Mouse (Mus musculus) forebrain, embryonic 11.5 days (tissue): ENCODE measurements around the gene Wnt8b. TPM values are rescaled to one million over a fixed set of nuclear protein-coding genes. Genes with fewer than 3 reads are reported as not detected.
"Not testable (repeated sequence)": the region's sequence is repeated elsewhere in the genome, so short reads cannot be mapped to it uniquely, and the experiment has no call there.

Source experiments
- ATAC-seq: fragments of 200-750 bp; cut with Nextera tagmentation; replicated peaks from 2 replicates; pipeline ENCODE4 v1.8.0; 2017; ENCODE audit warnings: moderate TSS enrichment; ENCODE audit not compliant: low FRiP score
- DNase-seq: peaks from one replicate; pipeline ENCODE4 v3.0.0-alpha.2; 2017; ENCODE audit warnings: low spot score
- H3K27ac ChIP-seq: fragments of 300-500 bp; sonication (generic); 2 replicates; pipeline ENCODE4 v1.5.1; 2014; ENCODE audit warnings: low read depth, low read length
- H3K27me3 ChIP-seq: fragments of 300-500 bp; sonication (generic); 2 replicates; pipeline ENCODE4 v1.6.1; 2014; ENCODE audit warnings: mild to moderate bottlenecking, low read length, mixed read lengths; ENCODE audit not compliant: control insufficient read depth, insufficient read depth
- H3K36me3 ChIP-seq: fragments of 300-500 bp; sonication (generic); 2 replicates; pipeline ENCODE4 v1.6.1; 2014; ENCODE audit warnings: mild to moderate bottlenecking, low read length, moderate library complexity, mixed read lengths; ENCODE audit not compliant: control insufficient read depth, insufficient read depth
- H3K4me1 ChIP-seq: fragments of 300-500 bp; sonication (generic); replicated peaks from 2 replicates; pipeline ENCODE4 v1.6.1; 2014; ENCODE audit warnings: low read length, mixed read lengths; ENCODE audit not compliant: control insufficient read depth, insufficient read depth
- H3K4me2 ChIP-seq: fragments of 300-500 bp; sonication (generic); 2 replicates; pipeline ENCODE4 v1.6.1; 2014; ENCODE audit warnings: low read depth, mild to moderate bottlenecking, low read length, moderate library complexity, mixed read lengths; ENCODE audit not compliant: severe bottlenecking
- H3K4me3 ChIP-seq: fragments of 300-500 bp; sonication (generic); 2 replicates; pipeline ENCODE4 v1.5.1; 2014; ENCODE audit warnings: low read depth, low read length
- H3K9ac ChIP-seq: fragments of 300-500 bp; sonication (generic); 2 replicates; pipeline ENCODE4 v1.6.1; 2014; ENCODE audit warnings: low read length
- H3K9me3 ChIP-seq: fragments of 300-500 bp; sonication (generic); 2 replicates; pipeline ENCODE4 v1.6.1; 2016; ENCODE audit warnings: low read length, mixed read lengths; ENCODE audit not compliant: control insufficient read depth
- WGBS: fragments of 180-500 bp; shearing (Covaris S2); extraction: QIAGEN DNeasy Blood & Tissue Kit; methylation state at CpG from one replicate; pipeline ENCODE4 v1.1.7; 2014; 5-methylcytosine and 5-hydroxymethylcytosine counted together
- polyA plus RNA-seq: library from polyadenylated mRNA; unstranded; fragments of >200 nt; fragmentation: Nextera tagmentation; extraction: Ambion mirVana; gene quantifications from 2 replicates; pipeline ENCODE4 v1.2.1, GENCODE M21; 2014

Gene Wnt8b
- polyA plus RNA-seq, 1 experiment from 2014 or later = 60.2 TPM

DNA sequence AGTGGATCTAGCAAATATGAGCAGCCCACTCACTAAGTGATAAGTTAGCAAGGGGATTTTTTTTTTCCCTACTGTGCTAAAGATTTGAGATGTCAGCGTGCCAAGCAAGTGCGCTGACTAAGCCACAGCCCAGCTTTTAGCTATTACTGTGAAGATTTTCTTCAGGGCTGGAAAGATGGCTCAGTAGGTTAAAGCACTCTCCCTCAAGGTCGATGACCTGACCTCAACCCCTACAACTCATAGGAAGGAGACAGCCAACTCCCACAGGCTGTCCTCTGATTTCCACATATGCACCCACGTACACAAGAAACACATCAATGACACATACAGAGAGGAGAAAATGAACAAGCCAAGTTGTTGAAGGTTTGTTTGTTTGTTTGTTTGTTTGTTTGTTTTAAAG, 31.1 kb upstream of the Wnt8b start:
- no peaks in the 10 kb centered on the region for H3K4me1 ChIP-seq
- H3K9ac ChIP-seq = no peak overlapping the region
- H3K36me3 ChIP-seq = no peaks in the 10 kb centered on the region
- no peak overlapping the region for H3K4me2 ChIP-seq
- no peaks in the 10 kb centered on the region for H3K27me3 ChIP-seq
- H3K27ac ChIP-seq = no peak overlapping the region
- no peaks in the 10 kb centered on the region for H3K9me3 ChIP-seq
- H3K4me3 ChIP-seq = no peak overlapping the region
- no peak for ATAC-seq
- DNase-seq = peak; percentile 3
- WGBS = 92% methylated on average over 4 of the region's 4 CpGs

DNA sequence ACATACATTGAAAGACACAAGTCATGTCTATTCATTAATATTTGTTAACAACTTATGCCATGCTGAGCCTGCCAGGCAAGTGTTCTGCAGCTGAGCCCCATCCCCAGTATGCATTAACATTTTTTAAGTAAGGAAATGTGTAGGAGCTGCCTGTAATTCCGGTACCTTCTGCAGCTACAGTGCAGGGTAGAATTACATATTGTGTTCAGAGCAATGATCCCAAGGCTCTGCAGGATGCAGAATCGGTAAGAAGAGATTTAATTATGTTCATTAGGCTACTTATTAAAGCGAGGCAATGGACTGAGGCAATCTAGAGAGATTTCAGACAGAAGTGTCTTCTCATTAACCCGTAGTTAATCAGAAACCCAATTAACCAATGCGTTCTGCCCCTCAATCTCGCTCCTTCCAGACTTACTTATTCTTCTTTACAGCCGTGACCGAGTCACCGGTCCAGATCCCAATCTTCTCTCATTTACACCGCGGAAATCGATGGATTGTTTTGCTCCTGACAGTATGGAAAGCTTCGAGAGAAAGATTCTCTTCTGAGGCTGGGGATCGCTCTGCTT, 27.2 kb upstream of the Wnt8b start:
- H3K4me1 ChIP-seq, H3K4me3 ChIP-seq, H3K27me3 ChIP-seq, H3K36me3 ChIP-seq, DNase-seq, H3K9ac ChIP-seq, H3K9me3 ChIP-seq, ATAC-seq, H3K27ac ChIP-seq: not testable (repeated sequence)
- peak overlapping the region; percentile 26; the same call in 1 of the 2 replicates for H3K4me2 ChIP-seq
- WGBS = 47% methylated on average over 14 of the region's 14 CpGs

DNA sequence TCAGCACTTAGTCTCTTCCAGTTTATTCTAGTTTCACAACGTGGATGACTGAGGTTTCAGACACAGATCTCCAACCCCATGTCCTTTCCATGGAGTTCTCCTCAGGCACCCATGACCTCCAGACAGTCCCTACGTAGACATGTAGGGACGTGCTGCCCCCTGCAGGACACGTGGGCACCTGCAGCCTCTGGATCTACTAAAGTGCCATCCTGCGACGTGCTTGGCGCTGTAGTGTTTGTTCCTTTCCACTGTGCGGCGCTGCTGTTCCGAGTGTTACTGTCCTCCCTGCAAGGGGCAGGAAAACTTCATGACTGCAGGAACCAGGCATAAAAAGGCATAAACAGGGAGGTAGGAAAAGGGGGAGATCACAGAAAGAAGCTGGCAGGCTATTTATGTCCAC, 19.1 kb upstream of the Wnt8b start:
- Histone ChIP-seq H3K9me3 (no peaks in the 10 kb centered on the region), H3K27ac (no peak overlapping the region), H3K36me3 (no peaks in the 10 kb centered on the region), H3K27me3 (0 out of 2 replicates have a peak, but pooled peaks cover 2% of the 10 kb centered on the region), H3K9ac (no peak overlapping the region), H3K4me1 (no peaks in the 10 kb centered on the region), H3K4me2 (no peak overlapping the region), H3K4me3 (no peak overlapping the region)
- peak; percentile 92 for DNase-seq
- no peak for ATAC-seq
- WGBS = 3% methylated on average over 10 of the region's 10 CpGs

DNA sequence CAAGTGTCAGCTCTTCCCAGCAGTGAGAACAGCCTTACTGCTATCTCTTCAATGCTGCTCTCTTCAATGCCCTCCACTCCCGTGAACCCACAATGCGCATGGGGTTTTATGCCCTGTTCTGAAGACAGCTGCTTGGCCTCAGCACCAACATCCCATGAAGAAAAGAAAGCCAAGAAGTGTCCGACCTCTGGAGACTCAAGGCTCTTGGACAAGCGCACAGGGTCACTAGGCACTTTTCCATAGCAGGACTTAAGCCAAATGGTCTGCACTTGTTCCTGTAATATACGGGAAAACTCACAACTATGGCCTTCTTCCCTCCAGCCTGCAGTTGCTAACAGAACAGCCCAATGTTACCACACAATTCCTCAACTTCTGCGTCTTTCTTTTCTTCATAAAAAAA, 18.0 kb upstream of the Wnt8b start:
- Histone ChIP-seq H3K9ac (no peak overlapping the region; the same call in 1 of the 2 replicates), H3K9me3 (no peaks in the 10 kb centered on the region), H3K27me3 (0 out of 2 replicates have a peak, but pooled peaks cover 2% of the 10 kb centered on the region), H3K27ac (no peak overlapping the region), H3K4me3 (no peak overlapping the region), H3K36me3 (no peaks in the 10 kb centered on the region), H3K4me1 (no peaks in the 10 kb centered on the region), H3K4me2 (no peak overlapping the region)
- WGBS = 84% methylated on average over 6 of the region's 6 CpGs
- no peak for DNase-seq
- ATAC-seq = no peak

GRCm38 (mm10) chr19:44476541-44476940, 16.7 kb upstream of the Wnt8b start:
- WGBS = 56% methylated on average over 3 of the region's 3 CpGs
- no peak overlapping the region for H3K4me3 ChIP-seq
- H3K36me3 ChIP-seq = no peaks in the 10 kb centered on the region
- ATAC-seq (no peak), DNase-seq (peak; percentile 34)
- H3K4me2 ChIP-seq = no peak overlapping the region
- H3K27me3 ChIP-seq = 0 out of 2 replicates have a peak, but pooled peaks cover 2% of the 10 kb centered on the region
- H3K9me3 ChIP-seq = no peaks in the 10 kb centered on the region
- no peak overlapping the region for H3K27ac ChIP-seq
- H3K4me1 ChIP-seq = no peaks in the 10 kb centered on the region
- H3K9ac ChIP-seq = no peak overlapping the region

GRCm38 (mm10) chr19:44487266-44487665, 6.0 kb upstream of the Wnt8b start:
- Histone ChIP-seq H3K4me2 (no peak overlapping the region), H3K36me3 (no peaks in the 10 kb centered on the region), H3K9me3 (no peaks in the 10 kb centered on the region), H3K27ac (no peak overlapping the region), H3K27me3 (peaks cover 6% of the 10 kb centered on the region), H3K9ac (no peak overlapping the region), H3K4me3 (no peak overlapping the region), H3K4me1 (no peaks in the 10 kb centered on the region)
- ATAC-seq (no peak), DNase-seq (peak; percentile 75)
- WGBS = 6% methylated on average over 8 of the region's 8 CpGs

- Histone ChIP-seq H3K4me3 (peak overlapping the region; percentile 33), H3K27me3 (peaks cover 53% of the 10 kb centered on the region), H3K9me3 (no peaks in the 10 kb centered on the region), H3K36me3 (no peaks in the 10 kb centered on the region), H3K9ac (peak overlapping the region; percentile 41), H3K4me1 (peaks cover 3% of the 10 kb centered on the region; the same call in 1 of the 2 replicates), H3K27ac (peak overlapping the region; percentile 71), H3K4me2 (peak overlapping the region; percentile 25; the same call in 1 of the 2 replicates)
- no peak for ATAC-seq
- peak; percentile 52 for DNase-seq
- WGBS = 41% methylated on average over 8 of the region's 8 CpGs
Observed at GRCm38 (mm10) chr19:44496511-44496910, 3.2 kb downstream of the Wnt8b start.

DNA sequence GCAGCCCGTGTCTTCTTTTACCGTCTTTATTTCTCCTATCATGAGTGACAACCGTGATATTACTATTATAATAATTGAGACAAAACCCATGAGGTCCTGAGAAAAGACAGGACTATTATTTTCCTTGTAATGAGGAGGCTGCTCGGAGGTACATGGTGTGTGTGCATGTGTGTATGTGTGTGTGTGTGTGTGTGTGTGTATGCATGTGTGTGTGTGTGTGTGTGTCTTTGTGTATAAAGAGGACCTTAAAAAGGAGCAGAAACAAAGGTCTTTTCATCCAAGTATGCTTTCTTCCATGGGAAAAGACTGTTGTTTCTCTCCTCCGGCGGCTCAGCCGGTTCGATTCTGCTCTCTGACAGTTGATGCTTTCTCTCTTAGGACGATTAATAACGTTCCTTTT, 3.7 kb downstream of the Wnt8b start:
- H3K9me3 ChIP-seq = no peaks in the 10 kb centered on the region
- ATAC-seq = no peak

DNA sequence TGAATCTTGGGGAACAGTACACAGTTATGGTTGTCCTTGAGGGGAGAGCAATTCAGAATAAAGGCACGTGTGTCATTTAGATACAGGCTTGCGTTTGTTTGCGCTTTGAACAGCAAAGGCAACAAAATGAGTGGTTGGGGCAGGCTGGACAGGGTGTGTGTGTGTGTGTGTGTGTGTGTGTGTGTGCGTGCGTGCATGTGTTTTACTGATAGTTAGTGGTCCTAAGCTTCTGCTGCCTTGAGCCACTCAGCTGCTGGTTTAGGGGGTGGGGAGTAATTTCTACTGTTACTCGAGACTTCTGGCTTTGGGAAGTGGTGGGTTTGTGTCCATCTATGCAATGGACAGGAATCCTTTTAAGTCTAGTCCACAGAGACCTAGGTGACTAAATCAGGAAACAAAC, 5.7 kb downstream of the Wnt8b start:
- Histone ChIP-seq H3K4me1 (0 out of 2 replicates have a peak, but pooled peaks cover 2% of the 10 kb centered on the region), H3K27me3 (peaks cover 55% of the 10 kb centered on the region), H3K9ac (peak overlapping the region; percentile 29; the same call in 1 of the 2 replicates), H3K4me3 (peak overlapping the region; percentile 7; the same call in 1 of the 2 replicates), H3K36me3 (no peaks in the 10 kb centered on the region), H3K9me3 (no peaks in the 10 kb centered on the region), H3K4me2 (peak overlapping the region; percentile 34), H3K27ac (no peak overlapping the region)
- 56% methylated on average over 6 of the region's 6 CpGs for WGBS
- DNase-seq (peak; percentile 51), ATAC-seq (no peak)

More for the DNA sequence above, 3.7 kb downstream of the Wnt8b start:
- H3K4me1 ChIP-seq = peaks cover 3% of the 10 kb centered on the region; the same call in 1 of the 2 replicates
- peaks cover 55% of the 10 kb centered on the region for H3K27me3 ChIP-seq
- peak overlapping the region; percentile 33 for H3K4me3 ChIP-seq
- H3K9ac ChIP-seq = peak overlapping the region; percentile 41
- no peaks in the 10 kb centered on the region for H3K36me3 ChIP-seq
- DNase-seq = peak; percentile 34
- peak overlapping the region; percentile 71 for H3K27ac ChIP-seq
- WGBS = 44% methylated on average over 10 of the region's 10 CpGs
- H3K4me2 ChIP-seq = peak overlapping the region; percentile 25; the same call in 1 of the 2 replicates
